Mouse (Mus musculus) brown adipose tissue, adult 24 weeks (tissue): ENCODE measurements around the gene Slc29a1. TPM values are rescaled to one million over a fixed set of nuclear protein-coding genes. Genes with fewer than 3 reads are reported as not detected.
A peak's percentile ranks its signal among the peaks of the same experiment; 100 is the strongest.

Source experiments
- H3K27ac ChIP-seq: fragments of 200-500 bp; replicated peaks from 2 replicates; pipeline ENCODE4 v1.5.1; 2012; ENCODE audit warnings: low read depth, mild to moderate bottlenecking, low read length
- H3K4me1 ChIP-seq: fragments of 200-500 bp; 2 replicates; pipeline ENCODE4 v1.6.1; 2012; ENCODE audit warnings: low read length, mixed read lengths; ENCODE audit not compliant: control insufficient read depth, insufficient read depth, insufficient read length
- H3K4me3 ChIP-seq: fragments of 200-500 bp; 2 replicates; pipeline ENCODE4 v1.5.1; 2012; ENCODE audit warnings: low read depth, mild to moderate bottlenecking, low read length, moderate library complexity; ENCODE audit not compliant: insufficient read depth
- polyA plus RNA-seq: library from polyadenylated mRNA; stranded (reverse); fragments of >200 nt; gene quantifications from 2 replicates; pipeline ENCODE4 v1.2.4, GENCODE M21; 2012; ENCODE audit not compliant: missing spikeins, insufficient read depth, insufficient read length

Gene Slc29a1
- polyA plus RNA-seq, 1 experiment, result 56.5 TPM

DNA sequence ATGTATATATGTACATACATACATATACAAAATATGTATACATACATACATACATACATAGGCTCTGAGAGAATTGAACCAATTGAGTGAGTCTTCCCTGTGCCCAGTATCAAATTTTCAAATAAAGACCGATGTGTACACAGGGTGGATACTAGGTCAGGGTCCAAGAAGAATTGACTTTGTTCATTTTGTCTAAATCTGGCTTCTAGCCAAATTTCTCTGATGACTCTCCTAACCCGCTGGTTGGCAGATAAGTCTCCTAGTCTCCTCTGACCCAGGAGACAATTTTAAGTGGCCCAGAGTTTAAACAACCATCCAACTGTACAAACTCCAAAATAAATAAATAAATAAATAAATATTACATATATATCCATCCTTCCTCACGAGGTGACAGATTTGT, 515 bp downstream of the Slc29a1 start:
- Histone ChIP-seq H3K4me1 (peaks cover 12% of the 10 kb centered on the region), H3K4me3 (no peak overlapping the region), H3K27ac (no peak overlapping the region)

DNA sequence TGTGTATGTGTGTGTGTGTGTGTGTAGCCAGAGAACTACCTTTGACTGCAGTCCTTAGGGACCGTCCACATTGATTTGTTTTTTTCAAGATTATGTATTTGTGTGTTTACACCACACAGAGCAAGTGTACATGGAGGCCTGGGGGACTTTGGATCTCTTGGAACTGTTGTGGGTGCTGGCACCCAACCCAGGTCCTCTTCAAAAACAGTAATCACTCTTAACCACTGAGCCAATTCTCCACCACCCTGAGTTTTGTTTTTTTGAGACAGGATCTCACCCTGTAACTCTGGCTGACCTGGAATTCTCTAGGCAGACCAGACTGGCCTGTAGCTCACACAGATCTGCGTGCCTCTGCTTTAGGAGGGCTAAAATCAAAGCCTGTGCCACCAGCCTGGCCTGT, 1.0 kb downstream of the Slc29a1 start:
- Histone ChIP-seq H3K4me3 (no peak overlapping the region), H3K4me1 (peaks cover 18% of the 10 kb centered on the region), H3K27ac (no peak overlapping the region)

DNA sequence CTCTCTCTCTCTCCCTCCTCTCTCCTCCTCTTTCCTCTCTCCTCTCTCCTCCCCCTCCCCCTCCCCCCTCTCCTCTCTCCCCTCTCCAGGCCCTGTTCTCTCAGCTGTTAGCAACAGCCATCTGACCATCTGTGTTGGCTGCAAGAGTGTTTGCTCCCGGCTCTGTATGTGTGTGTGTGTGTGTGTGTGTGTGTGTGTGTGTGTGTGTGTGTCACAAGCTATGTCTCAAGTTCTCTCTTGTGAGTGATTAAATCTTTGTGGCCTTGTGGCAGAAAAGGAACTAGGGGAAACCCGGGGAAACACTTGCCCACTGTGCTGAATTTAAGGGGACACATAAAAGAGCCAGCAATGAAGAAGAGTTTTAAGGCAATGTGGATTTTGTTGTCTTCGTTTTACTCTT, 1.6 kb downstream of the Slc29a1 start:
- Histone ChIP-seq H3K27ac (peak overlapping the region; percentile 27; the same call in 1 of the 2 replicates), H3K4me3 (no peak overlapping the region), H3K4me1 (peaks cover 23% of the 10 kb centered on the region)

DNA sequence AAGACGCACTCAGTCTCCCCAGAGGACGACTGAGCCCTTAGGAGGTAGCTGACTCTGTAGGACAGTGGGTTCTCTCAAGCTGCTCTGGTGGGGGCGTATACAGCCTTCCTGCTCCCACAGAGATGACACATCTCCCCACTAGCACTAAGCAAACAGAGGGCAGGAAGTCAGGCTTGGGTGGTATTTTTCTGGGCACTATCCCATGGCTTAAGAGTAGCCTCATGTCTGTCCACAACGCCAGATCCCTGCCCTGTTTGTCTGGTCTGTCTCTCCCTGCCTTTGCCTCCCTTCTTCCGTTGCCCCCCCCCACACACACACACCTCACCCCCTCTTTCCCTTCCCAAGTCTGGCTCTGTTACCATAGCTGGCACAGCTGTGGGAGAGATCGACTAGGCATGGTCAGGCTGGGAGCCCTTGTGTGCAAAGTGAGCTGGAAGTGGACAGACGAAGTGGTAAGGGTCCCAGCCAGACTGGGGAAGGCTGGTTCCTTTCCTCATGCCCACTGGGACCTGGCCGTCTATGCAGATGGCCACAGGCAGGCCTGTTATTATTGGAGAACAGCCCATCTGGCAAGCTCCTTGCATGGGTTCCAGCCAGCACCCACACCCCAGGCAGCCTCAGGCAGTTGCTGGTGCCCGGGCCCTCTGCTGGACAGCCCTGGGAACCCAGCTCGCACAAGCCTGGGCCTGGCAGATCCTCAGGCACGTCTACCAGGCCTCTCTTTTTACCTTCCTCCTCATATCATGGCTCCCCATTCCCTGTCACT, 2.6 kb downstream of the Slc29a1 start:
- no peak overlapping the region for H3K4me3 ChIP-seq
- H3K27ac ChIP-seq, result peak overlapping the region; percentile 58
- H3K4me1 ChIP-seq, result peaks cover 29% of the 10 kb centered on the region

DNA sequence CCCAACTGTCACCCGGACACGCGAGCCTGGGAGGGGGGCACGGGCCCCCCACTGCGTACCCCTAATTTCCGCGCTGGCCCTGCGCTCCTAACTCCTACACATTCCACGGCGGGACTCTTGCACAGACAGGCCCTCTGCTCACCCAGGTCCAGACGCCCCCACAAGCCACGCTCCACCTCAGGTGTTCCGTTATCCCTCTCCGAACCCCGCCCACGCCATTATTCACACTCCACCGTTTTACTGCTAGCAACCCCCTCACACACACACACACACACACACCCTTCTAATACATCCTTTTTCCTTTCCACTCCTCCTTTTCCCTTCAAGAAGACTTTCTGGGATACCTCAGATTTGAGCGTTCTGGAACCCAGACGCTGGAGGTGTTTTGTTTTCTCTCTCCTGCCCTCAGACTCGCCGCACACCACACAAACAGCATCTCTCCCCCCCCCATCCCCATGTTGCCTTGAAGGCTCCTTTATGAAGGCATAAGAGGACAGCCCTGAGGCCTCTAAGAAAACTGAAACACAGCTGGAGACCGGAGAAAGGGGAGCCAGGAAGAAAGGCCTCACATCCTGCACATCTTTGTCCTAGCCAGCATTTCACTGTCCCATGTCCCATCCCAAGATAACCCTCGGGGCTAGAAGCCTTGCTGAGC, 3.5 kb downstream of the Slc29a1 start:
- peaks cover 37% of the 10 kb centered on the region for H3K4me1 ChIP-seq
- no peak overlapping the region for H3K27ac ChIP-seq
- peak overlapping the region; percentile 62 for H3K4me3 ChIP-seq

DNA sequence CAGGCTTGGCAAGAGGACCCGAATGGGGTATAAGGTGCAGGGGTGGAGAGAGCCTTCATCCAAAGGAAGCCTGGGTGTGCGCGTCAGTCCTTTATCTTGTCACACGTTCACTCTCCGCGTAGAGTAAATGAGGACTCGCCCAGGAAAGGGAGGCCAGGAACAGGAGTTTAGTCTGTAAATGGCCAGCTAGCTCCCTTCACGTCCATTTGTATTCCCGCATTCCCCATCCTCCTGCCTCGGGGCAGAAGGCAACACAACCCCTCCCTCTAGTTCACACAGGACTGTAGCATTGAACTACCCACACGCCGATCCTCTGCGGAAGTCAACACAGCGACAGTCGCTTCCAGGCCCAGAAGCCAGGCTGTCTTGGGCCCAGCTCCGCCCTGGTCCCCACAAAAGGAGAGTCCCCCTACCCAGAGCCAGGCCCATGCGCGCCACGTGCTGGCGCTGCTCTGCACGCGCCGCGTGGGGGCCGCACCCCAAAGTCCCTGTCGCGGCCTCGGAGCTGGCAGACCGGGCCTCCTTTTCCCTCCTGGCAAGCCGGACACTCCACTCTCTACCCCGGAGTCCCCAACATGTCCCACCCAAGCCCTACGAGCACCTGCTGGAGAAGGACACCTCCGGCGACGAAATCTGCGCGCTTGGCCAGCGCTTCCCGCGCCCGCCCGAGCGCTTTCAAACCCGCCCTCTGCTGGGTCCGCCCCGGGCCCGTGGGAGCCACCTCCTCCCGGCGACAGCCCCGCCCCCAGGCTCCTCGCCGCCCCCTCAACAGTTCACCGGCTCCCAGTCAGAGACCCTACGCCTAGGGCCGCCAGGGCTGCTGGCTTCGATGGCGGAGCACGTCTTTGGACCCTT, 4.3 kb downstream of the Slc29a1 start:
- H3K4me1 ChIP-seq, result peaks cover 42% of the 10 kb centered on the region
- H3K27ac ChIP-seq, result peak overlapping the region; percentile 31; the same call in 1 of the 2 replicates
- peak overlapping the region; percentile 62 for H3K4me3 ChIP-seq

DNA sequence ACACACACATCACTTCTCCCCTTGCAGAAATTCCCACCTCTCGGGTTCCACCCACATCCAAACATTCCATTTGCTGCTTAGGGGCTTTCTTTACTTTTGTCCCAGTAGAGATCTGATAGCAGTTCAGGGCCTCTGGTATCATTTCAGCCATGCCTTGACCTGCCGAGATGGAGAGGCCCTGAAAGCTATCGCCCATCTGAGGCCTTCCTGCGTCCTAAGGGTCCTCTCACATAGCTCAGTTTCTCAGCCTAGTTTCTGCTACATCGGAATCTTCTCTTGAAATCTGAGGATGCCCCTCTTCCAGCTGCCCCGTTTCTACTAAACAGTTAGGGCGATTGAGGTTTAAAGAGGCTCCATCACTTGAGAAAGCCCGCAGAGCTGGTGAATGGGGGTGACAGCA, 5.2 kb downstream of the Slc29a1 start:
- H3K27ac ChIP-seq, result no peak overlapping the region
- peaks cover 46% of the 10 kb centered on the region for H3K4me1 ChIP-seq
- H3K4me3 ChIP-seq, result peak overlapping the region; percentile 62

DNA sequence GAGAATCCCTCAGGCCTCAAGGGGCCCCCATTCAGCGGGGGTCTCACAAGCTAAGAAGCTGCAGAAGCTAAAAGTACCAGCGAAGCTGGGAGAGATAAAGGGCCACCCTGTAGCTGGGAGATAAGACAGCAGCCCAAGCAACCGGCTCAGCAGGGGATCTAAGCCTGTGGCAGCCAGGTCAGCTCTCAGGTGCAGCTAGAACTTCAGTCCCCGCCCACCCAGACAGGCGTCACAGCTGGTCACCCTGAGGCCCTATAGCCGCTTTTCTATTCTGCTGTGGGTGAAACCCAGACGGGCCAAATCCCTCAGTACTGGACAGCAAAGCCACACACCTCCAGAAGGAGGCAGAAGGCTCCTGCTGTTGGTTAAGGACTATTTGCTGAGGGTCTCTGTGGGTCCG, 5.9 kb downstream of the Slc29a1 start:
- Histone ChIP-seq H3K27ac (no peak overlapping the region), H3K4me1 (peaks cover 51% of the 10 kb centered on the region), H3K4me3 (peak overlapping the region; percentile 62)

DNA sequence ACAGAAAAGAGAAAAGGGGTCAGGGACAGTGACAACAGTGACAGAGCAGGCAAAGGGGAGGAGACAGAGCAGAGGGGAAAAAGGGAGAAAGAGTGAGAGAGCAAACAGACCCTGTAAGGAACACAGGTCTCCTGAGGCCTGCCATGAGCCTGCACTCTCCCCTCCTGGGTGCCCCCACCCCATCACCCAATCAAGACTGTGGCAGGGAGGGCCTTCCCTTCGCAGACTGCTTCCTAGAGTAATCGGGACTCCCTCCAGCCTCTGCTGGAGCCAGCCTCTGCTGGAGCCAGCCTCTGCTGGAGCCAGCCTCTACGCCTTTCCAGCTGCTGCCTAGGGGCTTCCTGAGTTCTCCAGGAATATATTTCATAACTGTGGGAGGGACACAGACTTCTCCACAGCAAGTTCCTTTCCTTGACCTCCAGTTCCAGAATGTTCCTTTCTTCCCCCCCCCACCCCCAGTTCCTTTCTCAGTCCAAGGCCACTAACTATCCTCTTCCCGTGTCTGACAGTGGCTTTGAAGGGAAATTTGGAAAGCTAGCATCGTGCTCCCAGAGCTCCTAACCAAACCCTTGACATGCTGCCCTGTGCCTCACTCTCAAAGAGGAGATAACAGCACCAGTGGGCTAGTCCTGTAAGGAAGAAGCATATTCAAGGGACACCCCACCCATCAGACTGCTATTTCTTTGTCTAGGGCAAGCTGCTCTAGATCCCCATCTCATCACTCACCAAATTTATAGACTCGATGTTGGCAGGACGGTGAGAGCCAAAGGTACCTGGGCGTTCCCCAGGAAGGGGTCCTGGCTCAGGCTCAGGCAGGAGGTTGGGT, 6.6 kb downstream of the Slc29a1 start:
- peak overlapping the region; percentile 62 for H3K4me3 ChIP-seq
- peak overlapping the region; percentile 75 for H3K27ac ChIP-seq
- H3K4me1 ChIP-seq, result peaks cover 50% of the 10 kb centered on the region

DNA sequence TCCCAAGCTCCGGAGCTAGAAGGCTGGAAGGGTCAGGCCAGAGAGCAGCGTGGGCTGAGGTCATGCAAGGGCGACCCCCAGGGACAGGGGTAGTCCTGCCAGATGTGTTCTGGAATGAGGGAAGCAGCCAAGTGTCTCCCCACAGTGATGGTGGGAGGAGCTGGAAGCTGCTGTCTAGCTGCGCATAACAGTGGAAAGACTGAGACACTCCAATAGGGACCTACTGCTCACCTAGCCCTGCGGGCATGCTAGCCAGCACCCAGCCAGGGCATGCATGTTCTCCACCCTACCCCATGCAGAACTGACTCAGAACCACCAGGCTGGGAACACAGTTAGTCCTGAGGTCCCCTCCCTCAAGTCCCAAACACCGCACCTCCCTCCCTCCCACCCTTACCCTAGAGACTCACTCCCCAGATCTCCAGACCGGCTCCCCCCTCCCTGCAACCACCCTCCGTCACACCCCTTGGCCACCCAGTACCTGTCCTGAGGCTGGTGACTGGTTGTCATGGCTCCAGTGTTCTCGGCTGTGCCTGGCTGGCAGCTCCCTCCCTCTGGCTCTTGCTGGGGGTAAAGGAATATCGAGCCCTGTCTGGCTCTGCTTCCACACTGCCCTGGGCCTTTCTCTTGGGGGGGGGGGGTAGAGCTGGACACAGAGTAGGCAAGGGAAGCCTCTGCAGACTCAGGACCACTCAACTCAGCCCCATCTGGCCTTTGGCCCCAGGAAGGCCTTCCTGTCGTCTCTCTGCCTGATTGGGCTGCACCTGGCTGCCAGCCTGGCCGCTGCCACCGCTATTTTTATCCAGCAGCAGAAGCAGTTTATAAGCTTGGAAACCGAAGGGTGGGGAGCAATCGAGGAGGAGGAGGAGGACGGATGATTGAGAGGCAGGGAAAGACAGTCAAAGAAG, 7.5 kb downstream of the Slc29a1 start:
- peaks cover 50% of the 10 kb centered on the region for H3K4me1 ChIP-seq
- peak overlapping the region; percentile 66 for H3K27ac ChIP-seq
- H3K4me3 ChIP-seq, result peak overlapping the region; percentile 34

DNA sequence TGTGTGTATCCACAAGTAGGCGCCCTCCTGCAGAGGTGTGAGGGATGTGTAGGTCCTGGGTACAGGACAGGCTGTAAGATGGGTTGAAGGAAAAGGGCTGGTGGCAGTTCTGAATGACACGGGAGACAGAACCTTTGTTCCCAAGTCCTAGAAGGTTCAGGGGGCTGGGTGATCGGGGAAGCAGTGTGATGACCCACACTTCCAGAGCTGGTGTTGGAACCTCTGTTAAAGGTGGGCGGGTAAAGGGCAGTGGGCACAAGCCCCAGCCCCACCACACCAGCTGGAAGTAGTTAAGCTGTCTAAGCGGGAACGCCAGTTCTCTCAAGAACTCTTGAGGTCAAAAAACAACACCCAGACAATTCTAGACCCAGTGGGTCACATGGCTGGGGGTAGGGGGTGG, 9.0 kb downstream of the Slc29a1 start:
- Histone ChIP-seq H3K4me3 (no peak overlapping the region), H3K4me1 (peaks cover 54% of the 10 kb centered on the region), H3K27ac (peak overlapping the region; percentile 70)

DNA sequence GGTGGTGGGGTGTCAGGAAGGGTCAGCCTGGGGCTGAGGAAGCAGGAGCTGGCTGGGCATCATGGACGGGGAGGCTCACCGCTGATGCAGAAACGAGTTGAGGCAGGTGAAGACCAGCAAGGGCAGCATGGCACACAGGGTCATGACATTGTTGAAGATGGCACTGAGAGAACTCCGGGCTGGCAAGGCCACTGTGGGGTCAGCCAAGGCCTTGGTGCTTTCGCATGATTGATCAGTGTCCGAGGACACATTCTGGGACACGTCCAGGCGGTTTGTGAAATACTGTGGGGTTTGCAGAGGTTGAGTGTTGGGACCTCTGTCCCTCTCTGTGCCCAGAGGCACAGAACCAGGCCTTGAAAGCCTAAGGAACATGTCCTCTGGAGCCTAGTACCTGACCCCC, 9.6 kb downstream of the Slc29a1 start:
- Histone ChIP-seq H3K4me1 (peaks cover 58% of the 10 kb centered on the region), H3K27ac (peak overlapping the region; percentile 84), H3K4me3 (no peak overlapping the region)

DNA sequence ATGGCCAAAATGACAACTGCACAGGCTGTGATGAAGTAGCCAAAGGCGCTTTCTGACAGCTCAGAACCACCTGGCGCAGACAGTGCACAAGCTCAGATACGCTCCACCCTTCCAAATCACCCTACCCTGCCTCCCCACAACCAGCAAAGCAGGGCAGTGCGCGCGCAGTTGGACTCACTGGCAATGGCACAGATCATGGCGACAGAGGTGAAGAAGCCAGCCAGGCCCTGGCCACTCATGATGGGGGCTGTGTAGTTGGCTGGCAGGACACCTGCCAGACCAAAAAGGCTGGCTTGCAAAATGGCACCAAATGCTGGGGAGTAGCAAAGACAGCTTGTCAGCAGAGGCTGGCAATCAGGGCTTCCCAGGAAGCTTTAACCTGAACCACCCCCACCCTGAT, 10.2 kb downstream of the Slc29a1 start:
- Histone ChIP-seq H3K4me3 (no peak overlapping the region), H3K4me1 (peaks cover 61% of the 10 kb centered on the region), H3K27ac (peak overlapping the region; percentile 84)

DNA sequence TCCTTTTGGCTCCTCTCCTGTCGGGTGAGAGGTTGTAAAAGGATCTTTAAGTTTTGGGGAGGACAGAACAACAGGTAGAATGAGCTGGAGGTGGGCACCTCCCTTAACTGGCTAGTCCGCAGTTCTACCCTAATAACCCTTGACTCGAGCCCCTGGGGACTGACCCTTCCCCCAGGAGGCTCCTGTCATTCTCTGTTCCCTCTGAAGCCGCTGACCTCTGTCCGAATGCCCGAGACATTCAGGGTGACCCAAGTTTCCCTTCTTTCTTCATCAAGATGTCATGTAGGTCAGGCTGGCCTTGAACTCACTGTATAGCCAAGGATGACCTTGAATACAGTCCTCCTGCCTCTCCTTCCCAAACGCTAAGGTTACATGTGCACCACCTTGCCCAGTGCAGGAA, 11.0 kb downstream of the Slc29a1 start:
- no peak overlapping the region for H3K4me3 ChIP-seq
- peak overlapping the region; percentile 84 for H3K27ac ChIP-seq
- H3K4me1 ChIP-seq, result peaks cover 56% of the 10 kb centered on the region
